Mouse (Mus musculus): ENCODE results near the gene Irx5. TPM values are rescaled to one million over a fixed set of nuclear protein-coding genes. Genes with fewer than 3 reads are reported as not detected.

The Irx5 gene
- polyA plus RNA-seq (2012; rRNA removed), result 0.04 and 0.06 TPM in 2 replicates

- DNase-seq (ENCODE audit: extremely low spot score in 1 of 2, low spot score in 1 of 2), result no peak
These were observed at the start of gene Irx5 for GRCm38 (mm10) chr8:92357398-92357981. TSS of gene Irx5 (plus strand) at chr8:92357625.

DNA sequence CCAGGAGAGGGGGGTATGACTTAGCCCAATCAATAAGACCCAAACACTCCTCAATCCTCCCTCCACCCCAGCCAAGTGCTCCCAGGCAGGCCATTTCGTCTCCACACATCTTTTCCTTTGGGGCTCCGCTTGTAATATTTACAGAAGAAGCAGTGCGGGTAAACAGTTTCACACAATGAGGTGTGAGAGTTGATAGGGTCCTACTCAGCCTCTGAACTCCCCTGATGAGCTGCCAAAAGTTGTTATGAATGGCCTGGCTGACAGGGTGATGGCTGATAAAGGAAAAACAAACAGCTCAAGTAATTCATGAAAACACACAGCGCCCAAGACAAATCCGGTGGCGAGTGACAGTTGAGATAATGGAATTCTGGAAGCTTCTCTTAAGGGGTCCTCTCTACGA lies 45.2 kb upstream of the Irx5 start:
- no peak for DNase-seq (ENCODE audit: extremely low spot score in 1 of 2, low spot score in 1 of 2)

DNA sequence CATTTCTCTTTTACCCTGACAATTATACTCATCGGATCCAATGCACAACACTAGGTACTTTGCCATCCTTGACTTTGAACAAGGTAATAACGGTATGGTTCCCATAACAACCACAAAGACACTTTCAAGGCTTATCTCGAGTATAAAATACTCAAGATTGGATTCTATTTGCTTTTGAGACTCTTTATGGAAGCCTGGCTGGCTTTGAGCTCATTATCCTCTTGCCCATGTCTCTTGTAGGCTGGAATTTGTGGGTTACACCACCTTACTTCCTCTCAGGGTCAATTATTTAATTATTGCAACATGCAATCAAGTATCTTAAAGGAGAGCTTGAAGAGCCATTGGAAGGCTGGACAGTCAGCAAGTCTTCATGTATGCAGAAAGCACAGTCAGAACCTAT lies 43.7 kb upstream of the Irx5 start:
- no peak for DNase-seq (ENCODE audit: extremely low spot score in 1 of 2, low spot score in 1 of 2)

DNA sequence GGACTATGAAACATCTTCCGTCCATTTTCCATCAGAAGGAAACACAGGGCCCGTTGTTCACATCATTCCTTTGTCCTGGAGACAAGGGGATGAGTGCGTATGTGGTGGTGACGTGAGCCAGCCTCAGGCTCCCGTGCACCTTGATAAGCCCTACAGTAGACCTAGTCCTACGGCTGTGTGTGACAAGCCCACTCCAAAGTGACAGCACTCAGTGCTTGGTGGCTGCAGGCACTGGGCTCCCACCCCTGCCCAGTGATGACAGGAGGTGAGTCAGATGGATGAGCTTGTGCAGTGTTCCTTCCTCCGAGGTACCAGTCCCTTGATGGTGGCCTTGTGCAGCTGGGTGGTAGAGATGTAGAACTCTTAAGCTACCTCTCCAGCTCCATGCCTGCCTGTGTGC lies 33.7 kb upstream of the Irx5 start:
- DNase-seq (ENCODE audit: extremely low spot score in 1 of 2, low spot score in 1 of 2), result no peak

- DNase-seq (ENCODE audit: extremely low spot score in 1 of 2, low spot score in 1 of 2), result no peak
These were observed 30.2 kb upstream of the Irx5 start for GRCm38 (mm10) chr8:92327176-92327575.

- DNase-seq (ENCODE audit: extremely low spot score in 1 of 2, low spot score in 1 of 2), result no peak
These were observed 28.2 kb upstream of the Irx5 start for GRCm38 (mm10) chr8:92329273-92329672.

DNA sequence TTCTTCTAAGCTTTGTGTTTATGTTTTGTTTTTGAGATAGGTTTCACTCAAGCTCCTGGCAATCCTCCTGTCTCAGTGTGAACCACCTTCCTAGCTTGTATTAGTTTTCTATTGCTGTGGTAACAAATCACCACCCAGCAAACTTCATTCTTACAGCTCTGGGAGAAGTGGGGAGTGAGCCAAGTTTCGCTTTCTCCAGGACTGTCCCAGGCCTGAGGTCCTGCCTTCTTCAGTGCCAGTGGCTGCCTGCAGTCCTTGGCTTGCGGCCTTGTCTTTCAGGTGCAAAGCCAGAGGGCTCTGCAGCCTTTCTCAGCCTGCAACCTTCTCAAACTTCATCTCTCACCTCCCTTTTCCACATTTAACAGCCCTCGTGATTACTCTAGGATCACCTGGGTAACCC lies 25.6 kb upstream of the Irx5 start:
- DNase-seq (ENCODE audit: extremely low spot score in 1 of 2, low spot score in 1 of 2), result no peak

DNA sequence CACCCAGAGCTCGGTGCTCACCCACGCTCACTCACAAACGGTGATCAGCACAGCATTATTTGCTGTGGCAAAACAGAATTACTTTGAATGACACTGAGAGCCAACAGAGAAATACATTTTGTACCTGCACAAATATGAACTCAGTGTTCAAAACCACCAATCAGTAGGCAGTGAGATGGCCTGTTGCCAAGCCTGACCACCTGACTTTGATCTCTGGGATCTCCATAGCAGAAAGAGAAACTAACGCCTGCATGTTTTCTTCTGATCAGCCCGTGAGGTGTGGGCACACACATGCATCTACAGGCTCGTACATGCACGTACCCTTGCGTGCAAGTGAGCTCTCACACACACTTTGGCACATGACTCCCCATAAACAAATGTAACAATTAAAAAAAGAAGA lies 24.0 kb upstream of the Irx5 start:
- DNase-seq (ENCODE audit: extremely low spot score in 1 of 2, low spot score in 1 of 2), result no peak

GRCm38 (mm10) chr8:92335079-92335478 lies 22.3 kb upstream of the Irx5 start:
- no peak for DNase-seq (ENCODE audit: extremely low spot score in 1 of 2, low spot score in 1 of 2)

- DNase-seq (ENCODE audit: extremely low spot score in 1 of 2, low spot score in 1 of 2), result no peak
These were observed 21.4 kb upstream of the Irx5 start for GRCm38 (mm10) chr8:92336041-92336440.

- DNase-seq (ENCODE audit: extremely low spot score in 1 of 2, low spot score in 1 of 2), result no peak
These were observed 13.9 kb upstream of the Irx5 start for GRCm38 (mm10) chr8:92343544-92343943.

DNA sequence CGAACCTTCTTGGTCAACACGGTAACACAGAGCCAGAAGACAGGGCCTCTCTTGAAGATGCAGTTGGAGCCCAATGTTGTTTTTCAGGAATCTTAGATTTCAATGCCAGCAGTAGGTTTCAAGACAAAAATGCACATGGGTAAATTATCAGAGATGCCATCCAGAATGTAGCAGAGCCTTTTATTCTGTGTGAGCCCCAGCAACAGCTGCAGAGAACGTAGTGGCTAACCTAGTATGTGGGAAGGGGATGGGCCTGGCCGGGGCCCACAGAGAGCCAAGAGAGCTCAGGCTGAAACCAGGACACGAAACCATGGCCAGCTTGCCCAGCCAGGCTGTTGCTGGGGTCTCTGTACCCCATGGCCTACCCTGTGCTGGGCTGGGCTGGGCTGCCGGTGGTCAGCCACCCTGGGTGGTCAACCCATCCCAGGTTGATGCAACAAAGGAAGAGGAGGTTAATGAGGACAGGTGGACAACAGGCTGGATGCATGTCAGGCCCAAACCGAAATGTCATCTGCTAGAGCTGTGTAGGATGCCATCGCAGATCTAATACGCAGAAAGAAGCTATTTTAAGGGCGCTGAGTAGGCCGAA lies 7.4 kb upstream of the Irx5 start:
- no peak for DNase-seq (ENCODE audit: extremely low spot score in 1 of 2, low spot score in 1 of 2)

GRCm38 (mm10) chr8:92353405-92353804 lies 4.0 kb upstream of the Irx5 start:
- no peak for DNase-seq (ENCODE audit: extremely low spot score in 1 of 2, low spot score in 1 of 2)

DNA sequence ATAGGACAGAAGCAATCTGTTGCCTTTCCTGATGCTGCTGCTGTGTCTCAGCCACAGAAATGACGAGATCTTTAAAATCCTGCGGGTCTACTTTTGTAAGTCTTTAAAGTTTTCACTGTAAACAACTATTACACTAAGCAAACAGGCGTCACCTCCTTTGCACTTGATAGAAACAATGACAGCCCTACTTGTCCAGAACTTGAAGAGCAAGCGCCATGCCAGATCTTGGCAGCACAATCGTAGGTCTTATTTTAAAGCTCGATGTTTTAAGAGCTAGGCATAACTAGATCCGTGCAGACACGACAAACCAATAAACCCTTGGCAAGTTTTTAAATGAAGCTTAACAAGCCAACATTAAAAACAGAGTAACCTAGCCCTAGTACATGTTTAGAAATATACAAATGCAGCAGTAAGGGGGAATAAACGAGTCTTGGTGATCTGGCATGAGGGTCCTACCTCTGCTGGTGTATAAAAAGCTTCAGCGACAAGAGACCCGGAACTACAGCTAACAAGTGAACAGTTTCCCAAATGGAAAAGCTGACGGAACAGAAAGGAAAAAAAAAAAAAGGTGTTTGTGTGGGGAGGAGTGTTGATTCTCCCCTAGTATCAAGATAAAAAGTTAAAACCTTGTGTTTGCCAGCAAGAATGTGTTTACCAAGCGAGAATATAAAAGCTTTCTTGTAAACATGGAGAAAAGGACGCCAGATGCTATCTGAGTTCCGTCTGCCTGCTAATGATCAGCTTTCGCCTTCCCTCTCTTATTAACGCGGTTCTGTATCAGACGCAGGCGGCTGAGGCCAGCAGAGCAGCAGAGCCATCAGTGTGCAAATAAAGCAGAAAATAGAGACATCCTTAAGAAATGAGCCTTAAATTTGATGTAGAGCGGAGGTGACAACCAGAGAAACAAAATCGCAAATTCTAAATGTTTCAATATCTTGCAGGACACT lies 2.6 kb upstream of the Irx5 start:
- no peak for DNase-seq (ENCODE audit: extremely low spot score in 1 of 2, low spot score in 1 of 2)

DNA sequence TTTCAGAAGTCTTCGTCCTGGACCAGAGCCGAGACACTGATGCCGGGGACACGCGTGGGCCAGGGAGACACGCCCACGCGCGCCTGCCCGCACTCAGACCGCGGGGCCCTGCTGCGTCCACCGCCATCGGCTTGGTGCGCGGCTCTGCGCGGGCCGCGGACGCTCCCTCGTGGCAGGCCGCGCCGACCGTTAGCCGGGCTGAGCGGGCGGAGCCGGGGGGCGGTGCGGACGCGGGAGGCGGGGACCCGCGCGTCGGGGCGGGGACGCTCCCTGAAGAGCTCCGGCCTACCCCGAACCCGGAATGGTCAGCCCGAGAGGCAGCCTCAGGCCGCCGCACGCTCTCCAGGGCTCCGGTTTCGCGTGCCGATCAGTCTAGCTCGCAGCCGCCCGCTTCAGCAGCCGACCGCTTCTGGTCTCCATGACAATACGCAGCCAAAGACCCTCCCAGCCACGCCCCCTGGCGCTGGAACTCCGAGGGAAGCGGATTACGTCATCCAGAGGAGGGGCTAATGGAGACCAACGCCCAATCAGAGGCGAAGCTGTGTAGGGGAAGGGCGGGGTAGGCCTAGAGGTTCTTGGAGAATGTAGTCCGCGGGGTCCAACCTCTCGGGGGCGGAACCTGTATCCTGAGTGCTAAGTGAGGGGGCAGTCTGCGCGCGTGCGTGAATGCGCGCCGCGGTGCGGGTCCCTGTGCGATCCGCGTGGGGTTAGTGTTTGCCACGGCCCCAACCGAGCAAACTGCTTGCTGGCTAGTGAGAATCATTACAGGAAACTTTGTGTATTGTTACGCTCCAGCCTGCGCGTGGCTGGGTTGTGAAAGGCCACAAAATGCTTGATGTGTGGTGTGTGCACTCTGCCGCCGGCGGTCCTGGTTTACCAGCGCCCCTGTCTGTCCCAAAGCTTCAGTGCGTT lies 1.5 kb upstream of the Irx5 start:
- DNase-seq (ENCODE audit: extremely low spot score in 1 of 2, low spot score in 1 of 2), result peak; percentile 91 to 92

DNA sequence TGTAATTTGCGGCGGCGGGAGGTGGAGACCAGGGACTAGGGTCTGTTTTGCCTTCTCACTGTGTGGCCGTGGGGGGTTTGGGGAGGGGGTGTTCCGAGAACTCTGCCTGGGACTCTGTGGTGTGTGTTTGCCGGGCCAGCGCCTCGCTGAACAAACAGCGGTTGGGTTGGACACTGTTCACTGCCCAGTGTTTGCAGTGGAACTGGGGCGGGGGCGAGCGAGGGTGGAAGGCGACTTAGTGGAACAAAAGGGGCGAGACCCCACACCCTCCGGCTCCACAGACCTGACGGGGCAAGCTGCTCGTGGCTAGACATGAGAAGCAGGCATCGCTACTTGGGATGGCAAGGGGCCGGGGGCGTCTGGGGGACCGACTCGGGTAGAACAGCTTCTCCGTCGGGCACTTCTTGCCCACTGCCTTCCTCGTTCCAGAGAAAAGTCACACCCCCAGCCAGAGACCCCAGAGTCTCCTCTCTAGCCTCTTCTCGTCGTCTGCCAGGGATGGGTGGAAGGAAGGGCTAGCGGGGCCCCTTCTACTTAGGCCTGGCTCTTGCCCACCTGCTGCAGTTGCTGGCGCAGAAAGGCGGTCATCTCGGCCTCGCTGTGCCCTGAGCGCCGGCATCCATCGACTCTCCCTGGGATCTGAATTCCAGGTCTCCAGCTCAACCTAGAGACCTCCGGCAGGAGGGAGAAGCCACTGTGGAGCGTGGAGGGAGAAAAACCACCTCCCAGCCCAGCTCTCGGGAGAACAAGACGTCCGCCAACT lies 631 bp upstream of the Irx5 start:
- DNase-seq (ENCODE audit: extremely low spot score in 1 of 2, low spot score in 1 of 2), result no peak

DNA sequence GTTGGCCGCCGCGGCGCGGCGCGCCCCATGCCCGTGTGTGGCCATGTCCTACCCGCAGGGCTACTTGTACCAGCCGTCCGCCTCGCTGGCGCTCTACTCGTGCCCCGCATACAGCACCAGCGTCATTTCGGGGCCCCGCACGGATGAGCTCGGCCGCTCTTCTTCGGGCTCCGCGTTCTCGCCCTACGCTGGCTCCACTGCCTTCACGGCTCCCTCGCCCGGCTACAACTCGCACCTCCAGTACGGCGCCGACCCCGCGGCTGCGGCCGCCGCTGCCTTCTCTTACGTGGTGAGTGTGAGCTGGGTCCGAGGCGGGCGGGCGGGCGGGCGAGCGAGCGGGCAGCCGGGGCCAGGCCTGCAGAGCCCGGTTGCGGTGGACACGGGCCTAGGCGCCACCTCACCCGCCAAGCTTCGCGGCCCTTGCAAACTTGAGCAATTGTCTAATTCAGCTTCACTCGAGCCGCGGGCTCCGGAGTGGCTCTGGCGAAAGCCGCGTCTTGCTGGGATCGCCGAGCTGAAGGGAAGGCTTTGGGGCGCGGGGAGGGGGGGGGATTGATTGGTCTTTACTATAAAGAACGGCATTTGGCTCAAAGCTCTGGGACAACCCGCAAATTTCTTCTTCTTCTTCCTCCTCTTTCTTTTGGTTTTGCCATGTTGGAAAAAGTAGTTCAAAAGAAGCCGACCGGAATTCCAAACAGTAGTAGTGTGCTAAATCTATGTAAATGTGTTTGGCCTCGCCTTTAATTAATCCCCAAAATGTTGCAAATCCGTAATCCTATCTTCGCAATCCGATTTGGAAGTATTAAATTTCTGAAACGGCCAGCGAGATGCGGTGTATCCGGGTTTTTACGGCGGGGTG lies 945 bp downstream of the Irx5 start:
- no peak for DNase-seq (ENCODE audit: extremely low spot score in 1 of 2, low spot score in 1 of 2)

GRCm38 (mm10) chr8:92359000-92359832 lies 1.8 kb downstream of the Irx5 start:
- no peak for DNase-seq (ENCODE audit: extremely low spot score in 1 of 2, low spot score in 1 of 2)
